Mouse (Mus musculus): Measurements from ENCODE around the gene Ank.

DNA sequence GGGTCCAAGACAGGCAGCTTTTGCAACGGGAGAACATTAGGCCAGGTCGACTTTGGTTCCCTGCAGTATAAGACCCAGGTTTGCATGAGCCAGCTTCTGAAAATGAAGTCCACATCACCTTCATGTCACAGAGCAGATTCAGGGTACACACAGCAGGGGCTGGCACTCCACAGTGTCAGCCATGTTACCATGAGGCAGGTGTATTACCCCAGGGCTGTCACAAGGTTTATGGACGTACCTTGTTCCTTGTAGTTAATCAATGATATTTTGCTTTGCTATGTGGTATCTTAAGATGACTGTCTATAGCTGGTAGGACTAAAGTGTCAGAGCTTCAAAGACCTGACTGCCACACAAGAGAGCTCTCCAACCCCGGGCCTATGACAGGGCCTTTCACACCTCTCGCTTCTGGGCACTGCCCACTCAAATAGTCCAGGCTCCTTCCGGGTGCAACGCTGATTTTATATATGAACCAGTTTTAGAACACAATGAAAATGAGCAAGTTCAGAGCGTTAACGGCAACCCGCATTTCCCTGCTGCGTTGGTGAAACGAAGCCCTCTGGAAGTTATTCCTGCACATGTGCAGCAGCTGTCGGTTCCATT lies 132.4 kb downstream of the Ank start:
- no peak for TF ChIP-seq GATA1 (IDR thresholded peaks at IDR 0.05; ENCODE audit: low read length)
- no peak for TF ChIP-seq TAL1 (IDR thresholded peaks at IDR 0.05; ENCODE audit: low read length)

Data from erythroblast, embryonic 14.5 days (primary cell).